Comparison of ENCODE assay signal across 22 mouse cellular contexts in the genomic region with DNA sequence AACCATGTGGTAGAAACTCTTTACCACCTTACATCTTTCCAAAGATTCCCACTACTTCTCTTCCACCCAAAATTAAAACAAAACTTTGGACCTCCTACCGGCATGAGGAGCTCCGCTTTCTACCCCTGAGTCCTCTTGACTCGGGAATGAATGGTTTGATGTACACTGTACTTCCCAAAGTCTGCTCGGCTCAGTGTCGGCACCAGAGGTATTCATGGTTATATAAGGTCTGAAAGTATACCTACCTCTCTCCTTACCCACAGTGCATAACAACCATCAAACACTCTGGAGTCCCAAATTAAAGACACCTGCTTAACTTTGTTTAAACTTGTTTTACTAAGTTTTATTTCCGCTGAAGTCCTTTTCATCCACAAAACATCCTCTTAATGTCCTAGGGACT.
"Had no signal": no experiment of that assay in that cellular context is flagged by ENCODE, and none has a peak within 500 bp of the region (broad histone marks: within the 10 kb centered on the region; RNA-seq: fewer than 3 reads in every experiment).

No protein-coding gene starts in this region.

- H3K4me1 ChIP-seq: liver, embryonic 13.5 days; stomach, embryonic 15.5 days had no signal

- H3K4me2 ChIP-seq: kidney, embryonic 15.5 days; liver, embryonic 13.5 days; lung, embryonic 14.5 days; midbrain, embryonic 12.5 days; midbrain, embryonic 15.5 days; neural tube, embryonic 12.5 days; neural tube, embryonic 15.5 days; stomach, embryonic 15.5 days had no signal

- H3K36me3 ChIP-seq: kidney, embryonic 15.5 days; liver, embryonic 13.5 days; midbrain, embryonic 12.5 days; midbrain, embryonic 15.5 days; neural tube, embryonic 12.5 days; neural tube, embryonic 15.5 days; stomach, embryonic 15.5 days had no signal

- H3K27me3 ChIP-seq: kidney, embryonic 15.5 days; liver, embryonic 13.5 days; midbrain, embryonic 12.5 days; midbrain, embryonic 15.5 days; neural tube, embryonic 12.5 days; neural tube, embryonic 15.5 days; stomach, embryonic 15.5 days had no signal

- H3K4me3 ChIP-seq: kidney, embryonic 15.5 days; left cerebral cortex, adult 2 months; liver, embryonic 13.5 days; midbrain, embryonic 12.5 days; midbrain, embryonic 15.5 days; neural tube, embryonic 12.5 days; neural tube, embryonic 15.5 days; stomach, embryonic 15.5 days had no signal

- DNase-seq: kidney, adult 11 months; kidney, adult 8-10 months; kidney, postnatal 10 days; kidney, postnatal 4 days; layer of hippocampus, adult 9-11 months; layer of hippocampus, postnatal 36 days; liver; liver, embryonic 13.5 days; lung, embryonic 14.5 days; right cerebral cortex, adult 18-20 months; right cerebral cortex, postnatal 14 days; right cerebral cortex, postnatal 4 days; thymus, postnatal 25 days had no signal

- H3K27ac ChIP-seq: kidney, embryonic 15.5 days; left cerebral cortex, adult 2 months; liver, embryonic 13.5 days; macrophage; midbrain, embryonic 12.5 days; midbrain, embryonic 15.5 days; neural tube, embryonic 12.5 days; neural tube, embryonic 15.5 days; stomach, embryonic 15.5 days had no signal

- ATAC-seq: lung, postnatal 0 days; midbrain, embryonic 15.5 days had no signal

- H3K9ac ChIP-seq: kidney, embryonic 15.5 days; liver, embryonic 13.5 days; lung, embryonic 14.5 days; midbrain, embryonic 12.5 days; midbrain, embryonic 15.5 days; neural tube, embryonic 12.5 days; neural tube, embryonic 15.5 days; stomach, embryonic 15.5 days had no signal

- H3K9me3 ChIP-seq: kidney, embryonic 15.5 days; liver, embryonic 13.5 days; midbrain, embryonic 12.5 days; midbrain, embryonic 15.5 days; neural tube, embryonic 12.5 days; neural tube, embryonic 15.5 days; stomach, embryonic 15.5 days had no signal
